Comparison of ENCODE assay signal across 27 mouse cellular contexts in genomic region chr15:25353498-25353897, GRCm38 (mm10).
"Had no signal": no experiment of that assay in that cellular context is flagged by ENCODE, and none has a peak within 500 bp of the region (broad histone marks: within the 10 kb centered on the region; RNA-seq: fewer than 3 reads in every experiment).

No protein-coding gene starts in this region.

- H3K36me3 ChIP-seq: embryonic facial prominence, embryonic 10.5 days; embryonic facial prominence, embryonic 12.5 days; embryonic facial prominence, embryonic 13.5 days; embryonic facial prominence, embryonic 15.5 days; forebrain, embryonic 10.5 days; forebrain, embryonic 12.5 days; forebrain, embryonic 15.5 days; heart, embryonic 10.5 days had no signal

- H3K9ac ChIP-seq: embryonic facial prominence, embryonic 12.5 days; embryonic facial prominence, embryonic 13.5 days; embryonic facial prominence, embryonic 15.5 days; forebrain, embryonic 12.5 days; forebrain, embryonic 13.5 days; forebrain, embryonic 15.5 days; forebrain, postnatal 0 days had no signal

- ATAC-seq: forebrain, embryonic 13.5 days; forebrain, embryonic 14.5 days; forebrain, embryonic 15.5 days; forebrain, embryonic 16.5 days; forebrain, postnatal 0 days had no signal

- DNase-seq: cerebellum, adult 9-11 months; cerebellum, postnatal 10 days; cerebellum, postnatal 14 days; cerebellum, postnatal 25 days; cerebellum, postnatal 36 days; embryo, embryonic 11 days; forebrain, postnatal 0 days; gastrocnemius, adult 2 months; gastrocnemius, postnatal 14 days; gastrocnemius, postnatal 25 days; gastrocnemius, postnatal 36 days; heart, adult 11 months; heart, adult 18-20 months; heart, adult 2 months had no signal

- H3K27ac ChIP-seq: embryonic facial prominence, embryonic 10.5 days; embryonic facial prominence, embryonic 12.5 days; embryonic facial prominence, embryonic 13.5 days; embryonic facial prominence, embryonic 15.5 days; forebrain, embryonic 10.5 days; forebrain, embryonic 12.5 days; forebrain, embryonic 13.5 days; forebrain, embryonic 15.5 days; gastrocnemius, adult 2 months; heart, adult 2 months; heart, embryonic 10.5 days had no signal

- H3K4me3 ChIP-seq: embryonic facial prominence, embryonic 10.5 days; embryonic facial prominence, embryonic 12.5 days; embryonic facial prominence, embryonic 13.5 days; embryonic facial prominence, embryonic 15.5 days; erythroblast, embryonic 14.5 days; forebrain, embryonic 10.5 days; forebrain, embryonic 12.5 days; forebrain, embryonic 13.5 days; forebrain, embryonic 15.5 days; gastrocnemius, adult 2 months; heart, adult 2 months; heart, embryonic 10.5 days had no signal

- H3K27me3 ChIP-seq: embryonic facial prominence, embryonic 12.5 days; embryonic facial prominence, embryonic 13.5 days; embryonic facial prominence, embryonic 15.5 days; forebrain, embryonic 12.5 days; forebrain, embryonic 13.5 days; forebrain, embryonic 15.5 days had no signal

- H3K9me3 ChIP-seq: embryonic facial prominence, embryonic 10.5 days; embryonic facial prominence, embryonic 12.5 days; embryonic facial prominence, embryonic 13.5 days; embryonic facial prominence, embryonic 15.5 days; forebrain, embryonic 10.5 days; forebrain, embryonic 12.5 days; forebrain, embryonic 13.5 days; forebrain, embryonic 15.5 days; heart, embryonic 10.5 days had no signal

- H3K4me2 ChIP-seq: embryonic facial prominence, embryonic 12.5 days; embryonic facial prominence, embryonic 13.5 days; embryonic facial prominence, embryonic 15.5 days; forebrain, embryonic 12.5 days; forebrain, embryonic 13.5 days; forebrain, embryonic 15.5 days; heart, embryonic 11.5 days had no signal

- H3K4me1 ChIP-seq: embryonic facial prominence, embryonic 10.5 days; embryonic facial prominence, embryonic 12.5 days; embryonic facial prominence, embryonic 13.5 days; embryonic facial prominence, embryonic 15.5 days; forebrain, embryonic 12.5 days; heart, embryonic 10.5 days had no signal
